Mouse (Mus musculus) heart, embryonic 11.5 days (tissue): ENCODE measurements around the gene Nup205. TPM values are rescaled to one million over a fixed set of nuclear protein-coding genes. Genes with fewer than 3 reads are reported as not detected.
"Not testable (repeated sequence)": the region's sequence is repeated elsewhere in the genome, so short reads cannot be mapped to it uniquely, and the experiment has no call there.

Source experiments
- ATAC-seq: fragments of 200-750 bp; cut with Nextera tagmentation; replicated peaks from 2 replicates; pipeline ENCODE4 v1.8.0; 2017; ENCODE audit warnings: moderate library complexity; ENCODE audit not compliant: insufficient number of reproducible peaks, low FRiP score, low TSS enrichment
- H3K27ac ChIP-seq: fragments of 300-500 bp; sonication (generic); 2 replicates; pipeline ENCODE4 v1.5.1; 2014; ENCODE audit warnings: mild to moderate bottlenecking, low read depth, low read length
- H3K27me3 ChIP-seq: fragments of 300-500 bp; sonication (generic); 2 replicates; pipeline ENCODE4 v1.6.1; 2014; ENCODE audit warnings: mild to moderate bottlenecking, low read length, mixed read lengths; ENCODE audit not compliant: control insufficient read depth, insufficient read depth
- H3K36me3 ChIP-seq: fragments of 300-500 bp; sonication (generic); 2 replicates; pipeline ENCODE4 v1.6.1; 2014; ENCODE audit warnings: mild to moderate bottlenecking, low read length, moderate library complexity, mixed read lengths; ENCODE audit not compliant: control insufficient read depth, insufficient read depth
- H3K4me1 ChIP-seq: fragments of 300-500 bp; sonication (generic); 2 replicates; pipeline ENCODE4 v1.6.1; 2014; ENCODE audit warnings: low read length; ENCODE audit not compliant: control insufficient read depth, insufficient read depth
- H3K4me2 ChIP-seq: fragments of 300-500 bp; sonication (generic); 2 replicates; pipeline ENCODE4 v1.6.1; 2014; ENCODE audit warnings: mild to moderate bottlenecking, moderate library complexity
- H3K4me3 ChIP-seq: fragments of 300-500 bp; sonication (generic); 2 replicates; pipeline ENCODE4 v1.5.1; 2014; ENCODE audit warnings: low read depth, low read length
- H3K9ac ChIP-seq: fragments of 300-500 bp; sonication (generic); 2 replicates; pipeline ENCODE4 v1.6.1; 2014; ENCODE audit warnings: mild to moderate bottlenecking, low read depth, low read length, moderate library complexity
- H3K9me3 ChIP-seq: fragments of 300-500 bp; sonication (generic); replicated peaks from 2 replicates; pipeline ENCODE4 v1.6.1; 2016; ENCODE audit warnings: low read length; ENCODE audit not compliant: control insufficient read depth
- WGBS: fragments of 180-500 bp; shearing (Covaris S2); extraction: QIAGEN DNeasy Blood & Tissue Kit; methylation state at CpG from one replicate; pipeline ENCODE4 v1.1.7; 2014; ENCODE audit not compliant: insufficient replicate concordance; 5-methylcytosine and 5-hydroxymethylcytosine counted together
- polyA plus RNA-seq: library from polyadenylated mRNA; unstranded; fragments of >200 nt; fragmentation: Nextera tagmentation; extraction: Ambion mirVana; gene quantifications from 2 replicates; pipeline ENCODE4 v1.2.1, GENCODE M21; 2014

The Nup205 gene
- polyA plus RNA-seq, 1 experiment from 2014 or later: 32.8 TPM

DNA sequence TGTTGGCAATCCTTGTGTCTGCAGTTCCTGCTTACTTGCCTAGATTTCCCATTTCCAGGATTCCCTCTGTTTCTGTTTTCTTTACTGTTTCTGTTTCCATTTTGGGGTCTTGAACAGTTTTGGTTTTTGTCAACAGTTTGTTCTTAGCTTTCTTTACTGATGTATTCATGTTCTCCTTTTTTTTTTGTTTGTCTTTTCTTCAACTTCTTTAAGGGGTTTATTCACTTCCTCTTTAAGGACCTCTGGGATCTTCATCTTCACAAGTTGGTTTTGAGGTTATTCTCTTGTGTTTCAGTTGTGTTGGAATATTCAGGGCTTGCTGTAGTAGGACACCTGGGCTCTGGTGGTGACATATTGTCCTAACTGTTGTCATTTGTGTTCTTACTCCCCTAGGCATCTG, 22.7 kb upstream of the Nup205 start:
- no peak for ATAC-seq
- no peak overlapping the region for H3K4me3 ChIP-seq
- no peak overlapping the region for H3K27ac ChIP-seq
- H3K9me3 ChIP-seq: no peaks in the 10 kb centered on the region
- no peaks in the 10 kb centered on the region for H3K27me3 ChIP-seq
- no peaks in the 10 kb centered on the region for H3K4me1 ChIP-seq
- no peak overlapping the region for H3K9ac ChIP-seq
- H3K4me2 ChIP-seq: no peak overlapping the region
- no peaks in the 10 kb centered on the region for H3K36me3 ChIP-seq

- Histone ChIP-seq H3K27ac (no peak overlapping the region), H3K36me3 (no peaks in the 10 kb centered on the region), H3K4me2 (no peak overlapping the region), H3K9ac (no peak overlapping the region), H3K4me3 (no peak overlapping the region), H3K4me1 (no peaks in the 10 kb centered on the region), H3K27me3 (no peaks in the 10 kb centered on the region), H3K9me3 (no peaks in the 10 kb centered on the region)
- no peak for ATAC-seq
- 51% methylated on average over 4 of the region's 4 CpGs for WGBS
Observed at GRCm38 (mm10) chr6:35169250-35169649, 8.0 kb upstream of the Nup205 start.

DNA sequence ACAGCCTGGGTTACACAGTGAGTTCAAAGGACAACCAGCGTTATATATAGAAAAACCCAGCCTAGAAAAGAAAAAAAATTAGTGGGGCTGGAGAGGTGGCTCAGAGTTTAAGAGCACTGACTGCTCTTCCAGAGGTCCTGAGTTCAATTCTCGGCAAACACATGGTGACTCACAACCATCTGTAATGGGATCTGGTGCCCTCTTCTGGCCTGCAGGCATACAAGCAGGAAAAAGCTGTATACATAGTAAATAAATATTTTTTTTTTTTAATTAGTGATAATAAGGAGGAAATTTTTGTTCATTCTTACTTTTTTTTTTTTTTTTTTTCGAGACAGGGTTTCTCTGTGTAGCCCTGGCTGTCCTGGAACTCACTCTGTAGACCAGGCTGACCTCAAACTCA, 5.2 kb upstream of the Nup205 start:
- not testable (repeated sequence) for H3K9me3 ChIP-seq, H3K9ac ChIP-seq, ATAC-seq, H3K4me1 ChIP-seq, H3K27ac ChIP-seq, H3K4me2 ChIP-seq, H3K36me3 ChIP-seq, H3K4me3 ChIP-seq, H3K27me3 ChIP-seq
- WGBS: 46% methylated on average over 3 of the region's 3 CpGs

GRCm38 (mm10) chr6:35173181-35173580, 4.0 kb upstream of the Nup205 start:
- Histone ChIP-seq H3K4me1 (no peaks in the 10 kb centered on the region), H3K4me2 (no peak overlapping the region), H3K9me3 (no peaks in the 10 kb centered on the region), H3K9ac (no peak overlapping the region), H3K36me3 (no peaks in the 10 kb centered on the region), H3K27me3 (no peaks in the 10 kb centered on the region), H3K4me3 (no peak overlapping the region), H3K27ac (no peak overlapping the region)
- no peak for ATAC-seq
- WGBS: 80% methylated on average over 4 of the region's 4 CpGs

- Histone ChIP-seq H3K27ac (peak overlapping the region; percentile 89), H3K36me3 (no peaks in the 10 kb centered on the region), H3K27me3 (no peaks in the 10 kb centered on the region), H3K4me3 (peak overlapping the region; percentile 73), H3K9me3 (no peaks in the 10 kb centered on the region), H3K9ac (peak overlapping the region; percentile 80), H3K4me2 (peak overlapping the region; percentile 84), H3K4me1 (peaks cover 11% of the 10 kb centered on the region; the same call in 1 of the 2 replicates)
- under 1% methylated on average over 68 of the region's 69 CpGs for WGBS
- ATAC-seq: peak; percentile 77
Observed at GRCm38 (mm10) chr6:35177650-35178272, 540 bp downstream of the Nup205 start.

DNA sequence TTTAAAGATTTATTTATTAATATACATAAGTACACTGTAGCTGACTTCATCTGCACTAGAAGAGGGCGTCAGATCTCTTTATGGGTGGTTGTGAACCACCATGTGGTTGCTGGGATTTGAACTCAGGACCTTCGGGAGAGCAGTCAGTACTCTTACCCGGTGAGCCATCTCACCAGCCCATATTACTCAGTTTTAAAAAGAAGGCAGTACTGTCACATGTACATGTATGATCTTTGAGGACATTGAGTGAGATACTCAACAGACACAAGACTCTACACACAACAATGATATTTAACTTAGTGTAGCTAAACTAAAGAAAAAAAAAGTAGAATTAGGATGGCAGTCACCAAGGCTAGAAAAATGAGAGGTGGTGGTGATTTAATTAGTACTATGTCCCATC, 2.1 kb downstream of the Nup205 start:
- H3K4me2 ChIP-seq, H3K27me3 ChIP-seq, H3K9ac ChIP-seq, H3K9me3 ChIP-seq, H3K36me3 ChIP-seq, H3K27ac ChIP-seq, H3K4me3 ChIP-seq, ATAC-seq: not testable (repeated sequence)
- peaks cover 11% of the 10 kb centered on the region; the same call in 1 of the 2 replicates for H3K4me1 ChIP-seq
- 91% methylated on average over 3 of the region's 3 CpGs for whole genome bisulfite sequencing

DNA sequence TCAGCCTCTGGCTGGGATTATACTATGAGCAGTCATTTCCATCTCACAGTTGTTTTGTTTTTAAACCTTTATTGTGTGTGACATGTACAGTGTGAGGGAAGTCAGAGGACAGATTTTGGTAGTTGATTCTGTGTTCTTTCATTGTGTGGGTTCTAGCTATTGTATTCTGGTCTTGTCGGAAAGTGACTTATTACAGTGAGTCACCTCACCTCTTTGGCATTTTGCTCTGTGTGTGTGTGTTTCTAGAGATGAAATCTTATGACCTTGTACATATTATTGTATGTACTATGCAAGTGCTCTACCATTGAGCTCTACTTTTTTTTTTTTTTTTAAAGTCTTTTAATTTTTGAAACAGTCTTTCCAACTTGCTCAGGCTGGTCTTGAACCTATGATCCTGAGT, 7.6 kb downstream of the Nup205 start:
- no peak overlapping the region for H3K4me3 ChIP-seq
- no peaks in the 10 kb centered on the region for H3K27me3 ChIP-seq
- peaks cover 9% of the 10 kb centered on the region for H3K36me3 ChIP-seq
- no peak overlapping the region for H3K4me2 ChIP-seq
- no peak overlapping the region for H3K27ac ChIP-seq
- ATAC-seq: no peak
- H3K9ac ChIP-seq: no peak overlapping the region
- H3K9me3 ChIP-seq: no peaks in the 10 kb centered on the region
- 73% methylated on average over 1 of the region's 1 CpGs for WGBS
- peaks cover 7% of the 10 kb centered on the region; the same call in 1 of the 2 replicates for H3K4me1 ChIP-seq

DNA sequence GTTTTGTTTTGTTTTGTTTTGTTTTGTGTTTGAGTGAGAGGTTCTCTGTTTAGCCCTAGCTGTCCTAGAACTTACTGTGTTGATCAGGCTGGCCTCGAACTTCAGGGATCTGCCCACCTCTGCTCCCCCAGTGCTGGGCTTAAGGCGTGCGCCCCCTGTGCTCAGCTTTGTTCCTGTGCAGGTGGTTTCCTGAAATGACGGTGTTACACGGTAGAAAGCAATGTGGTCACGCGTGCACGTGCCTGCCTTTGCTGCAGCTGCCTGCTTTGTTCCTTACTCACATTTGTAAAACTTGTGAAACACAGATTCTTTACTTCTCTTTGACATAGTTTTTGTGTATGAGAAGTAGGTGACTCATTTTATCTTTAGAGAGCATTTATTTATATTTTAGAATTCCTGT, 14.0 kb downstream of the Nup205 start:
- Histone ChIP-seq H3K4me3 (no peak overlapping the region), H3K36me3 (peaks cover 39% of the 10 kb centered on the region), H3K9ac (no peak overlapping the region), H3K9me3 (no peaks in the 10 kb centered on the region), H3K27ac (no peak overlapping the region), H3K4me2 (no peak overlapping the region), H3K4me1 (no peaks in the 10 kb centered on the region), H3K27me3 (no peaks in the 10 kb centered on the region)
- 92% methylated on average over 8 of the region's 8 CpGs for WGBS
- ATAC-seq: no peak

DNA sequence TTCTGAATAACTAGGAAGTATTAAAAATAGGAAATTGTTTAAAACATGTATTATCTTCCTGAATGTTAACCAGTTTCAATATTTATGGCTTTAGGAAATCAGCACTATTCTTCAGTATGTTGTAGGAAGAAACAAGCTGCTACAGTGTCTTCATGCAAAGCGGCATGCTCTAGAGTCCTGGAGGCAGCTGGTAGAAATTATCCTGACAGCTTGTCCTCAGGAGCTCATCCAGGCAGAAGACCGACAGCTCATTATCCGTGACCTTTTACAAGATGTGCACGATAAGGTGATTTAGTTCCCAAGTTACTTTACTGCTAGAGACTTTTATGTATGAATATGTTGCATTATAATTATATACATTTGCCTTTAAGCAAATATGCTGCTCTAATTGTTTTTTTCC, 48.5 kb downstream of the Nup205 start:
- ATAC-seq: no peak
- no peak overlapping the region for H3K4me3 ChIP-seq
- no peaks in the 10 kb centered on the region for H3K27me3 ChIP-seq
- H3K9ac ChIP-seq: no peak overlapping the region
- peaks cover 25% of the 10 kb centered on the region for H3K36me3 ChIP-seq
- WGBS: 91% methylated on average over 4 of the region's 4 CpGs
- H3K4me2 ChIP-seq: no peak overlapping the region
- H3K4me1 ChIP-seq: no peaks in the 10 kb centered on the region
- H3K27ac ChIP-seq: no peak overlapping the region
- H3K9me3 ChIP-seq: no peaks in the 10 kb centered on the region
